Mouse (Mus musculus): ENCODE data around the gene Tnfrsf23. TPM values are rescaled to one million over a fixed set of nuclear protein-coding genes. Genes with fewer than 3 reads are reported as not detected.

Gene Tnfrsf23
- polyA plus RNA-seq (2015; fragmentation: Nextera tagmentation; extraction: Ambion mirVana), result 0.45 and 0.66 TPM in 2 replicates

DNA sequence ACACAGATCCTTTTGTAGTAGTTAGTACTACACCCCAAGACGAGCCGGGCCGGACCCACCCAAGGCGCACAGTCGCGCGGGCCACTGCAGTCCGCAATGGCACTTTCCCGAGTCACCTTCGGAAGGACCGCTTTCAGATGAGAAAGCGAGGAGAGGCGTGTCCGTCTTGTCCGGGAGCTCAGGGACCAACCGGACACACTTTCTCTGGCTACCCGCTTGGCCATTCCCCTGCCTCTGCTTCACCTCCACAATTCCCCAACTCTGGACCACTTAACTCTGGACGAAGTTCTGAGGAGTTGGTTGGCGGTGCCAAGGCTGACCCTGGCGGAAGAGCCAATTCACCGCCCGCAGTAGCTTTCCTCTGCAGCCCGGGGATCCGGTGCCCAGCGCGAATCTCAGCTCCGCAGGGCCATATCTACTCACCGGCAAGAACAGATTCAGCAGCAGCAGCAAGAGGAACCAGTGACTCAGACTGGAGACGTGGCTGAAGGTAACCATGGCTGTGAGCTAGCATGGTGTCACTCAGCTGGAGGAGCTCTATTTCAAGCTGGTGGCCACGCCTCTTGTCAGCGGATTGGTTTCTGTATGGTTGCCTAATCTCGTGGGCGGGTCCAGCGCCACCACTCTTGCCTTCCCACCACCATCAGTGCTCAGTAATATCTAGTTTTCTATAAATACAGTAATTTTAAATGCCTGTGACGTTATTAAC, at the start of gene Tnfrsf23:
TSS of gene Tnfrsf23 (minus strand) at position 514 of the 709 bp plus-strand sequence.
- no peak within 1 kb of the TSS for H3K9ac ChIP-seq (replicated peaks)
- peaks cover 6% of the 10 kb centered on the region; the same call in 1 of the 2 replicates for H3K4me1 ChIP-seq
- H3K27me3 ChIP-seq, result peaks cover 5% of the 10 kb centered on the region; the same call in 1 of the 2 replicates
- no peak within 1 kb of the TSS for H3K27ac ChIP-seq (replicated peaks)
- peak; percentile 87 for ATAC-seq (replicated peaks)
- H3K4me2 ChIP-seq (replicated peaks), result peak within 1 kb of the TSS; percentile 57
- H3K4me3 ChIP-seq, result peak within 1 kb of the TSS; percentile 32
- 2% methylated on average over 35 of the region's 35 CpGs for WGBS
- H3K36me3 ChIP-seq, result peaks cover 16% of the 10 kb centered on the region
- no peaks in the 10 kb centered on the region for H3K9me3 ChIP-seq

DNA sequence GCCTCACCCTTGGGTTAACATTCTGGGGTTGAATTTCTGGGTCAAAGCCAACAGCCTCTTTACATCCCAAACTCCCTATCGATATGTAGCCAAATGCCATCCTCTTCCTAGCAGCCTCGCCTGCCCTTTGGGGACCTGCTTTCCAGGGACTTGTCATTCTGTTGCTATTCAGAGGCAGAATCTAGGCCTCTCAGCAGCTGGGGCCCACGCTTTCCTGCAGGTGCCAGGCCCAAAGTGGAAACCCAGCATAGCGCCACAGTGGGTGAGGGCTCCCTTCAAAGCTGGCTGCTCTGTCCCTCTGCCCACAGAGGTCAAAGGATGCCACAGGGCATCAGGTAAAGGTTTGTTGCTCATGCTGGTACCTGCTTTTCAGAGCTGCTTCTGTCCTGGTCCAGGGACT, 48.1 kb upstream of the Tnfrsf23 start:
- no peaks in the 10 kb centered on the region for H3K27me3 ChIP-seq
- no peaks in the 10 kb centered on the region for H3K36me3 ChIP-seq
- ATAC-seq (replicated peaks), result no peak
- no peak overlapping the region for H3K9ac ChIP-seq (replicated peaks)
- no peaks in the 10 kb centered on the region for H3K9me3 ChIP-seq
- no peak overlapping the region for H3K4me3 ChIP-seq
- H3K4me1 ChIP-seq, result peaks cover 22% of the 10 kb centered on the region
- H3K4me2 ChIP-seq (replicated peaks), result no peak overlapping the region
- 87% methylated on average over 4 of the region's 4 CpGs for WGBS
- no peak overlapping the region for H3K27ac ChIP-seq (replicated peaks)

DNA sequence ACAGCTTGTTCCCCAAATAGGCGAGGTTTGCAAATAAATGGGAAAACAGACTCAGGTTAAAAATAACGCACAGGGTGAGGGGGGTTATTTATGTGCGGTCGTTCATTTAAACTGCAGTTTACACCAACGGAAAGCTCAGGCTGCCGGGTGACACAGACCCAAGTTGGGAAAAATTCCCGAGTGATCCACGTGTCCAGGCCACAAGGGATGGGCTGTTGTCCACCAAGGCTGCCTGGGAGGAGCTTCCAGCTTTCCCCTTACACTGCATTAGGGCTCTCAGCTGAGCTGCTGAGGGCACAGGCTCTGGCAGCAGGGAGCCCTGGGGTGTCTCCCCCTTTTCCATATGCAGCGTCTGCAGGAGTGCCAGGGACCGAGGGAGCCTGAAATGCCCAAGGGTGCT, 44.2 kb upstream of the Tnfrsf23 start:
- peaks cover 7% of the 10 kb centered on the region; the same call in 1 of the 2 replicates for H3K4me1 ChIP-seq
- H3K27me3 ChIP-seq, result no peaks in the 10 kb centered on the region
- no peaks in the 10 kb centered on the region for H3K36me3 ChIP-seq
- 83% methylated on average over 10 of the region's 10 CpGs for WGBS
- H3K9ac ChIP-seq (replicated peaks), result no peak overlapping the region
- no peaks in the 10 kb centered on the region for H3K9me3 ChIP-seq
- ATAC-seq (replicated peaks), result no peak
- H3K4me2 ChIP-seq (replicated peaks), result no peak overlapping the region
- no peak overlapping the region for H3K27ac ChIP-seq (replicated peaks)
- no peak overlapping the region for H3K4me3 ChIP-seq

DNA sequence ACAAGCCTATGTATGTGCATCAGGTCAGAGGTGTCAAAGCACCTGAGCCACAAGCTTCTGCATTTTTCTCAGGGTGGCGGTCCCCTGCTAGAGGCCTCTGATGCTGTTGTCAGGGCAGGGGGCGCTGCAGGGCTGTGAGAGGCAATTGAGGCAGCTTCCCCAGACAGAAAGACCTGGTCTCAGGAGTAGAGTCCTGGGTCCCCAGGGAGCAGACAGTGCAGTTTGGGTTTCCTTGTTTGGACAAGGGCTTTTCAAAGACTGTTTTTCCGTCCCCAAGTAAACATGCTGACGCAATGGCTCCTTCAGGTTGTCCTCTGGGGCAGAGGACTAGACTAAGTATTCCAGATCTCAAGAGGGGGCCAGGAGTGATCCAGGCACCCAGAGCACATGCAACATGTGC, 40.7 kb upstream of the Tnfrsf23 start:
- Histone ChIP-seq H3K36me3 (no peaks in the 10 kb centered on the region), H3K4me1 (peaks cover 18% of the 10 kb centered on the region), H3K27me3 (no peaks in the 10 kb centered on the region), H3K4me2 (replicated peaks) (no peak overlapping the region), H3K9me3 (no peaks in the 10 kb centered on the region), H3K9ac (replicated peaks) (no peak overlapping the region), H3K4me3 (no peak overlapping the region), H3K27ac (replicated peaks) (no peak overlapping the region)
- 85% methylated on average over 4 of the region's 4 CpGs for WGBS
- no peak for ATAC-seq (replicated peaks)

DNA sequence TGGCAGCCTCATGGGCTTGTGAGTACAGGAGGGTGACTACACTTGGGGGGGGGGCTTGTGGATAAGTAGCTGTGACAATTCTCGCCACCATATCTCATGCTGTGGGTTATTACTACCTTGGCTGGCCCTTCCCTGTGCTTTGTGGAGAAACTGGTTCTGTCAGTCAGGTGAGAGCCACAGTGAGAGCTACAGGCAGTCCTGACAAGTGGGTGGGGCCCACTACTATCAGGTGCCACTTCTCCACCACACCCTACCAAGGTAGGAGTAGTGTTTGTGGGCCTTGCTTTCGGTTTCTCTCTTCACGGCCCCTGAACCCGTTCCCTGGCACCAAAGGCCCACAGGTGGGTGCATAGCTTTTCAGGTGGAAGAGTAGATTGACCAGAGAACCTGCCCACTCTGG, 38.2 kb upstream of the Tnfrsf23 start:
- ATAC-seq (replicated peaks), result no peak
- H3K36me3 ChIP-seq, result no peaks in the 10 kb centered on the region
- H3K27ac ChIP-seq (replicated peaks), result no peak overlapping the region
- 91% methylated on average over 4 of the region's 4 CpGs for WGBS
- H3K9ac ChIP-seq (replicated peaks), result no peak overlapping the region
- H3K27me3 ChIP-seq, result no peaks in the 10 kb centered on the region
- no peak overlapping the region for H3K4me2 ChIP-seq (replicated peaks)
- H3K4me1 ChIP-seq, result peaks cover 11% of the 10 kb centered on the region
- no peak overlapping the region for H3K4me3 ChIP-seq
- H3K9me3 ChIP-seq, result no peaks in the 10 kb centered on the region

DNA sequence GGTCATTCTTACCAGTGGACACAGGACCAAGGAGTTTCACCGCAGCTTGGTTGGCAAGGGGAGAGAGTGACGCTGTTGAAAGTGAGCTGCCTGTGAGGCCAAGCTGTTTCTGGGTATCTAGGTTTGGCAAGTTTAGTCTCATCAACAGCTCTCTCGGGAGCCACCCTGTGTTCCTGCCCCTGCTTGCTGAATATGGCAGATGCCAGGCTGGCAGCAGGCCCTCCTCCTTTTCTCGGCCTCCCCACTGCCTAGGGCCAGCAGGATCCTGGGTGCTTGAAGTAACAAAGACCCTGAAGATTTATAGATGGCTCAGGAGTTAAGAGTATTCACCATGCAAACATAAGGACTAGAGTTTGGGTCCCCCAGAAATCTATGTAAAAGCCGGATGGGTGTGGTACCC, 37.0 kb upstream of the Tnfrsf23 start:
- no peak overlapping the region for H3K9ac ChIP-seq (replicated peaks)
- 67% methylated on average over 5 of the region's 5 CpGs for whole genome bisulfite sequencing
- H3K27me3 ChIP-seq, result no peaks in the 10 kb centered on the region
- peak overlapping the region; percentile 24; the same call in 1 of the 2 replicates for H3K27ac ChIP-seq (replicated peaks)
- no peak overlapping the region for H3K4me3 ChIP-seq
- no peaks in the 10 kb centered on the region for H3K36me3 ChIP-seq
- ATAC-seq (replicated peaks), result peak; percentile 63; the same call in 1 of the 2 replicates
- H3K4me1 ChIP-seq, result peaks cover 11% of the 10 kb centered on the region
- H3K4me2 ChIP-seq (replicated peaks), result no peak overlapping the region
- no peaks in the 10 kb centered on the region for H3K9me3 ChIP-seq

DNA sequence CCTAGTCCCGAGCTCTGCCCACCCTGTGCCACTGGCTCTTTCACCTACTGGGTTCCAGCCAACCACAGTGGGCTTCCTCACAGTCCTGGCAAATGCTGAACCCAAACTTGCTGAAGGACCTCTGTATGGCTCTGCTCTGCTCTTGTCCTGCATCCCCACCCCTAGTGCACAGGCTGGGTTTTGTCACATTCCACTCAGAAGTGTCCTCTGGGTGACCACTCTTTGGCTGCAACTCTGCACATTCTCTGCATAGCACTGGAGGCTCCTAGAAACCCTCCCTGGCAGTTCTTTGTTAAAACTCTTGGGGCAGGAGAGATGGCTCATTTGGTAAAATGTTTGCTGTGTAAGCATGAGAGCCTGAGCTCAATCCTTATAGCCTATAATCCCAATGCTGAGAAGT, 32.1 kb upstream of the Tnfrsf23 start:
- Histone ChIP-seq H3K27me3 (no peaks in the 10 kb centered on the region), H3K4me1 (peaks cover 9% of the 10 kb centered on the region), H3K36me3 (peaks cover 10% of the 10 kb centered on the region; the same call in 1 of the 2 replicates), H3K9ac (replicated peaks) (no peak overlapping the region), H3K4me2 (replicated peaks) (no peak overlapping the region), H3K4me3 (no peak overlapping the region), H3K27ac (replicated peaks) (no peak overlapping the region), H3K9me3 (no peaks in the 10 kb centered on the region)
- no peak for ATAC-seq (replicated peaks)
- 74% methylated on average over 1 of the region's 1 CpGs for WGBS

DNA sequence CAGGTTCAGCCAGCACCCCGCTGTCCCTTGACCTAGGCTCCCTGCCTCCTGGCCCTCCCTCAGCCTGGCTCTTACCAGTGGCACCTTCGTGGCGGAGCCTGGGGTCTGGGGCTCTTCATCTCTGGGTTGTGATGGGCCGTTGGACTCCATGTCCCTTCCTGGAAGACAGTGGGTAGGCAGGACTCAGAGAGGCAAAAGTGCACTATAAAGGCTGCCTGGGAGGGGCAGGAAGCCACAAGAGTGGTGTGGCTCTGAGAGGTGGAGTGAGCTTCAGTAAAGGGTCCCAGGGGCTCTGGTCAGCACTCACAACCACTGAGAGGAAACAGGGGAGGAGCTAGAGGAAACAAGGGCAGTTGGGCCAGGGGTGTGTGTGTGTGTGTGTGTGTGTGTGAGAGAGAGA, 27.7 kb upstream of the Tnfrsf23 start:
- no peak for ATAC-seq (replicated peaks)
- Histone ChIP-seq H3K27me3 (no peaks in the 10 kb centered on the region), H3K9ac (replicated peaks) (no peak overlapping the region), H3K4me2 (replicated peaks) (no peak overlapping the region), H3K36me3 (peaks cover 18% of the 10 kb centered on the region; the same call in 1 of the 2 replicates), H3K9me3 (no peaks in the 10 kb centered on the region), H3K4me3 (no peak overlapping the region), H3K27ac (replicated peaks) (no peak overlapping the region), H3K4me1 (0 out of 2 replicates have a peak, but pooled peaks cover 2% of the 10 kb centered on the region)
- WGBS, result 82% methylated on average over 4 of the region's 4 CpGs

DNA sequence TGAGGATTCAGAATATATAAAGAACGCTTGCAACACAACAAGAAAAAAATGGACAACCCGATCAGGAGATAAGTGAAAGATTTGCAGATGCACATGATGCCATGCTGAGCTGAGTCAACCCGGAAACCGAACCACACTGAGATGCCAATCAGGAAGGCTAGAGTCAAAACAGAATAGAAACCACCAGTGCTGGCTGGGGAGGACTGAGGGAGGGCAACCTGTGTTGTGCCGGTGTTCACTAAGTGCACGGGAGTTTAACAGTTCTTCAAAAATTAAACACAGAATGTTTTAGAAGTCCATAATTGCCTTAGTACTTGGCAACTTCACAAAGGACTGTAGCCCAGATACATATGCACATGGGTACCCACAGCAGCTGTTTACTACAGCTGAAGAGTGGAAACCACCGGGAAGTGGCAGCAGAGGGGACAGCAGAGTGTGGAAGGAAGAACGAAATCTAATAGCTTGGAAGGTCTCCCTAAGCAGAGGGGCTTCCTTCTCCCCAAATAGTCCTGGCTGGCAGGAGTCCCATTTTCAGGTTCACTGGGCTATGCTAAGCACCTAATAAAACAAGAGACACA, 27.2 kb upstream of the Tnfrsf23 start:
- H3K36me3 ChIP-seq, result peaks cover 20% of the 10 kb centered on the region; the same call in 1 of the 2 replicates
- no peak for ATAC-seq (replicated peaks)
- no peak overlapping the region for H3K27ac ChIP-seq (replicated peaks)
- no peaks in the 10 kb centered on the region for H3K27me3 ChIP-seq
- H3K4me1 ChIP-seq, result 0 out of 2 replicates have a peak, but pooled peaks cover 2% of the 10 kb centered on the region
- no peak overlapping the region for H3K9ac ChIP-seq (replicated peaks)
- H3K9me3 ChIP-seq, result no peaks in the 10 kb centered on the region
- H3K4me2 ChIP-seq (replicated peaks), result no peak overlapping the region
- no peak overlapping the region for H3K4me3 ChIP-seq
- 73% methylated on average over 8 of the region's 8 CpGs for WGBS

DNA sequence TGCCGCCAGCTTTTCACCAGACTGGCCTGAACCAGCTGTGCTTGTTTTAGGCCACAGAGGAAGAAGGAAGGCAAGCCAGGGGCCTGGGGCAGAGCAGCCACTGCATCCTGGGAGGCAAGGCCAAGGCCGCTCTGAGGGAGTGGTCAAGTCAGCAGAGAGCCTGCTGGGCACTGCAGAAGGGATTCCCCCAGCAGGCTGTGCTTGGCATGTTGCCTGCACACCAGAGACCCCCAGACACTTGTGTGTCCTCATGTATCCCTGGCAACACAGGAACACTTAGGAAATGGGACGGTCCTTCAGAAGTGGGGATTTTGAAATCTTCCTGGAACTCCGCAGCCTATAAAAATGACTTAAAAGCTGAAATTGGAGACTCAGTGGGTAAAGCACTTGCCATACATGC, 26.4 kb upstream of the Tnfrsf23 start:
- Histone ChIP-seq H3K36me3 (peaks cover 20% of the 10 kb centered on the region; the same call in 1 of the 2 replicates), H3K4me3 (no peak overlapping the region), H3K27ac (replicated peaks) (no peak overlapping the region), H3K9me3 (no peaks in the 10 kb centered on the region), H3K4me1 (0 out of 2 replicates have a peak, but pooled peaks cover 2% of the 10 kb centered on the region), H3K9ac (replicated peaks) (no peak overlapping the region), H3K4me2 (replicated peaks) (no peak overlapping the region), H3K27me3 (no peaks in the 10 kb centered on the region)
- WGBS, result 76% methylated on average over 4 of the region's 4 CpGs
- ATAC-seq (replicated peaks), result no peak

DNA sequence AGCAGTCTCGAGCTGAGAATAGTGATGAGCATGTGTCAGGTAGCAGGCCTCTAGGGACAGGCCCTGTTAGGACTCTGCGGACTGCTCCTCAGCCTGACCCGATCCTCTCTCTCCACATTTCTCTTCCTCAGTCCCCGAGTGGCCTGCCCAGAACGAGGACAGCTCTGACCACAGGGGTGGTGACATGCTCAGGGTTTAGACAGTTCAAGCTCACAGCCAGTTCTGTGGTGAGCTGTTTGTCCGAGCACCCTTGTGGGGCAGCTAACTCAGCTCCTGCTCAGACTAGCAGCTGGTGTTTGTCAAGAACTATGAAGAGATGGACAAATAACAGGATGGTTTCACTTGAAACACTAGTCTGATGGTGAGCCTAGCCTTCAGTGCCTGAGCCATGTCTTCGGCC, 25.7 kb upstream of the Tnfrsf23 start:
- peaks cover 20% of the 10 kb centered on the region; the same call in 1 of the 2 replicates for H3K36me3 ChIP-seq
- no peak for ATAC-seq (replicated peaks)

DNA sequence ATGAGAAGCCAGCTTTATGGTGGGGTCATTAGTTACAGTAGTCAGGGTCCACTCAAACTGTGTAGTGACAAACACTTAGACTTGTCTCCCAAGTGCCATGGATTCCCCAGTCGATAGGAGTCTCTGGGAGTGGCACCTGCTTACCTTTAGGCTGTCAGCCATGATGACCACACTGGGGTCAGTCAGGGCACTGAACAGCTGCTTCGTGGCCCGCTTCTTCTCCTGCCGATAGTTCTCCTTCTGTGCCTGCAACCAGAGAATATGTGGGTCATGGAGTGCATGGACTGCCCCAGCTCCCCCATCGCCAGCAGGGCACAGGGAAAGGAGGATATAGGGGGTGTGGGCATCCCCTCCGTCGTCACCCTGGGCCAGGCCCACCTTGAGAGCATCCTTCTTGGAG, 23.7 kb upstream of the Tnfrsf23 start:
- Histone ChIP-seq H3K27ac (replicated peaks) (no peak overlapping the region), H3K4me3 (no peak overlapping the region), H3K4me2 (replicated peaks) (no peak overlapping the region), H3K9ac (replicated peaks) (no peak overlapping the region), H3K27me3 (no peaks in the 10 kb centered on the region), H3K36me3 (peaks cover 16% of the 10 kb centered on the region; the same call in 1 of the 2 replicates), H3K4me1 (0 out of 2 replicates have a peak, but pooled peaks cover 2% of the 10 kb centered on the region), H3K9me3 (no peaks in the 10 kb centered on the region)
- WGBS, result 90% methylated on average over 7 of the region's 7 CpGs
- ATAC-seq (replicated peaks), result no peak

More for the DNA sequence above, 25.7 kb upstream of the Tnfrsf23 start:
- 0 out of 2 replicates have a peak, but pooled peaks cover 2% of the 10 kb centered on the region for H3K4me1 ChIP-seq
- 84% methylated on average over 7 of the region's 7 CpGs for WGBS
- H3K27ac ChIP-seq (replicated peaks), result no peak overlapping the region
- H3K27me3 ChIP-seq, result no peaks in the 10 kb centered on the region
- no peak overlapping the region for H3K4me3 ChIP-seq
- H3K9ac ChIP-seq (replicated peaks), result no peak overlapping the region
- no peak overlapping the region for H3K4me2 ChIP-seq (replicated peaks)
- no peaks in the 10 kb centered on the region for H3K9me3 ChIP-seq
